Mouse (Mus musculus) megakaryocyte-erythroid progenitor cell, adult 5 weeks (primary cell): ENCODE data around the gene Htatip2. TPM values are rescaled to one million over a fixed set of nuclear protein-coding genes. Genes with fewer than 3 reads are reported as not detected.

Experiments
- polyA plus RNA-seq: library from polyadenylated mRNA; stranded (reverse); fragments of >175 nt; gene quantifications from 2 replicates; pipeline ENCODE4 v1.2.3, GENCODE M21; 2012

The Htatip2 gene
- 4.9 and 6.0 TPM in 2 replicates for polyA plus RNA-seq

GRCm38 (mm10) chr7:49758934-49759571 lies at the start of gene Htatip2:
TSS of gene Htatip2 (plus strand) at chr7:49759115.

GRCm38 (mm10) chr7:49778114-49778901 lies 19.4 kb downstream of the Htatip2 start, which contains the start of gene Prmt3:
TSS of gene Prmt3 (plus strand) at chr7:49778346.

Other genes with a start within 250 kb of the Htatip2 start
- not detected in 2 replicates for gene Dbx1, start 122.3 kb upstream of the Htatip2 start, polyA plus RNA-seq
- gene Prmt3, start 19.2 kb downstream of the Htatip2 start, polyA plus RNA-seq, result 121 and 122 TPM in 2 replicates
- not detected in 2 replicates for gene Slc6a5, start 151.0 kb downstream of the Htatip2 start, polyA plus RNA-seq
- gene Nell1, start 215.7 kb downstream of the Htatip2 start, polyA plus RNA-seq, result not detected in 2 replicates